Mouse (Mus musculus) lung, embryonic 15.5 days (tissue): ENCODE data around the gene Pls3. TPM values are rescaled to one million over a fixed set of nuclear protein-coding genes. Genes with fewer than 3 reads are reported as not detected.

Experiments
- ATAC-seq: fragments of 200-750 bp; cut with Nextera tagmentation; 2 replicates; pipeline ENCODE4 v1.8.0; 2017; ENCODE audit warnings: moderate number of reproducible peaks, borderline replicate concordance; ENCODE audit not compliant: low FRiP score, low TSS enrichment; ENCODE audit errors: extremely low read depth
- H3K27ac ChIP-seq: fragments of 300-500 bp; sonication (generic); 2 replicates; pipeline ENCODE4 v1.5.1; 2015; ENCODE audit warnings: moderate library complexity, mild to moderate bottlenecking, inconsistent platforms
- H3K27me3 ChIP-seq: fragments of 300-500 bp; sonication (generic); 2 replicates; pipeline ENCODE4 v1.6.1; 2015; ENCODE audit warnings: inconsistent platforms
- H3K36me3 ChIP-seq: fragments of 300-500 bp; sonication (generic); 2 replicates; pipeline ENCODE4 v1.6.1; 2015; ENCODE audit warnings: inconsistent platforms
- H3K4me1 ChIP-seq: fragments of 300-500 bp; sonication (generic); 2 replicates; pipeline ENCODE4 v1.6.1; 2015; ENCODE audit warnings: inconsistent platforms
- H3K4me2 ChIP-seq: fragments of 300-500 bp; sonication (generic); 2 replicates; pipeline ENCODE4 v1.6.1; 2015; ENCODE audit warnings: inconsistent platforms, mild to moderate bottlenecking, moderate library complexity
- H3K4me3 ChIP-seq: fragments of 300-500 bp; sonication (generic); 2 replicates; pipeline ENCODE4 v1.5.1; 2015; ENCODE audit warnings: mild to moderate bottlenecking, inconsistent platforms
- H3K9ac ChIP-seq: fragments of 300-500 bp; sonication (generic); 2 replicates; pipeline ENCODE4 v1.6.1; 2015; ENCODE audit warnings: inconsistent platforms
- H3K9me3 ChIP-seq: fragments of 300-500 bp; sonication (generic); 2 replicates; pipeline ENCODE4 v1.6.1; 2016; ENCODE audit warnings: inconsistent platforms
- WGBS: fragments of 180-500 bp; shearing (Covaris S2); methylation state at CpG from one replicate; pipeline ENCODE4 v1.1.7; 2015; 5-methylcytosine and 5-hydroxymethylcytosine counted together
- polyA plus RNA-seq: library from polyadenylated mRNA; unstranded; fragments of >200 nt; fragmentation: Nextera tagmentation; extraction: Ambion mirVana; gene quantifications from 2 replicates; pipeline ENCODE4 v1.2.1, GENCODE M21; 2015

Pls3 gene
- polyA plus RNA-seq, 1 experiment from 2014 or later: 170 TPM

GRCm38 (mm10) chrX:75834836-75835235 lies 40.1 kb downstream of the Pls3 start:
- Histone ChIP-seq H3K9ac (no peak overlapping the region), H3K4me2 (no peak overlapping the region), H3K4me3 (no peak overlapping the region), H3K9me3 (no peaks in the 10 kb centered on the region), H3K27ac (no peak overlapping the region; the same call in 1 of the 2 replicates), H3K36me3 (no peaks in the 10 kb centered on the region), H3K4me1 (no peaks in the 10 kb centered on the region), H3K27me3 (no peaks in the 10 kb centered on the region)
- ATAC-seq: no peak
- WGBS: 60% methylated on average over 2 of the region's 2 CpGs

GRCm38 (mm10) chrX:75834286-75834685 lies 40.7 kb downstream of the Pls3 start:
- H3K4me3 ChIP-seq: no peak overlapping the region
- H3K36me3 ChIP-seq: no peaks in the 10 kb centered on the region
- no peaks in the 10 kb centered on the region for H3K4me1 ChIP-seq
- no peak overlapping the region; the same call in 1 of the 2 replicates for H3K27ac ChIP-seq
- no peak overlapping the region for H3K9ac ChIP-seq
- WGBS: 83% methylated on average over 2 of the region's 2 CpGs
- no peak overlapping the region for H3K4me2 ChIP-seq
- ATAC-seq: no peak
- no peaks in the 10 kb centered on the region for H3K9me3 ChIP-seq
- no peaks in the 10 kb centered on the region for H3K27me3 ChIP-seq

GRCm38 (mm10) chrX:75833006-75833641 lies 41.9 kb downstream of the Pls3 start:
- Histone ChIP-seq H3K27ac (no peak overlapping the region), H3K4me2 (no peak overlapping the region), H3K27me3 (no peaks in the 10 kb centered on the region), H3K4me1 (no peaks in the 10 kb centered on the region), H3K36me3 (no peaks in the 10 kb centered on the region), H3K9ac (no peak overlapping the region), H3K9me3 (no peaks in the 10 kb centered on the region), H3K4me3 (no peak overlapping the region)
- no peak for ATAC-seq
- WGBS: 74% methylated on average over 11 of the region's 11 CpGs

GRCm38 (mm10) chrX:75829867-75830255 lies 45.1 kb downstream of the Pls3 start:
- Histone ChIP-seq H3K9me3 (no peaks in the 10 kb centered on the region), H3K36me3 (0 out of 2 replicates have a peak, but pooled peaks cover under 1% of the 10 kb centered on the region), H3K27me3 (no peaks in the 10 kb centered on the region), H3K9ac (no peak overlapping the region), H3K4me2 (no peak overlapping the region), H3K4me3 (no peak overlapping the region), H3K27ac (no peak overlapping the region), H3K4me1 (no peaks in the 10 kb centered on the region)
- no peak for ATAC-seq
- WGBS: 51% methylated on average over 2 of the region's 2 CpGs

- Histone ChIP-seq H3K4me1 (no peaks in the 10 kb centered on the region), H3K4me2 (no peak overlapping the region), H3K27ac (0 out of 2 replicates have a peak overlapping the region, but pooled peaks have one; percentile 10), H3K9me3 (no peaks in the 10 kb centered on the region), H3K36me3 (0 out of 2 replicates have a peak, but pooled peaks cover 3% of the 10 kb centered on the region), H3K27me3 (no peaks in the 10 kb centered on the region), H3K4me3 (no peak overlapping the region), H3K9ac (no peak overlapping the region)
- 0 out of 2 replicates have a peak, but pooled peaks have one; percentile 14 for ATAC-seq
- WGBS: 51% methylated on average over 7 of the region's 7 CpGs
Observed at GRCm38 (mm10) chrX:75829240-75829866, 45.6 kb downstream of the Pls3 start.

- 48% methylated on average over 1 of the region's 1 CpGs for WGBS
- Histone ChIP-seq H3K9me3 (no peaks in the 10 kb centered on the region), H3K4me2 (no peak overlapping the region), H3K4me1 (no peaks in the 10 kb centered on the region), H3K4me3 (no peak overlapping the region), H3K27me3 (no peaks in the 10 kb centered on the region), H3K36me3 (no peaks in the 10 kb centered on the region), H3K9ac (no peak overlapping the region), H3K27ac (peak overlapping the region; percentile 37; the same call in 1 of the 2 replicates)
- ATAC-seq: no peak
Observed at GRCm38 (mm10) chrX:75818647-75819271, 56.2 kb downstream of the Pls3 start.

GRCm38 (mm10) chrX:75814958-75815357 lies 60.0 kb downstream of the Pls3 start:
- no peak overlapping the region for H3K4me2 ChIP-seq
- no peak overlapping the region for H3K4me3 ChIP-seq
- ATAC-seq: no peak
- no peak overlapping the region for H3K9ac ChIP-seq
- no peaks in the 10 kb centered on the region for H3K36me3 ChIP-seq
- H3K4me1 ChIP-seq: no peaks in the 10 kb centered on the region
- H3K27ac ChIP-seq: no peak overlapping the region
- no peaks in the 10 kb centered on the region for H3K27me3 ChIP-seq
- WGBS: 88% methylated on average over 2 of the region's 2 CpGs
- no peaks in the 10 kb centered on the region for H3K9me3 ChIP-seq

GRCm38 (mm10) chrX:75814123-75814522 lies 60.9 kb downstream of the Pls3 start:
- no peak for ATAC-seq
- Histone ChIP-seq H3K9ac (no peak overlapping the region), H3K4me3 (no peak overlapping the region), H3K4me2 (no peak overlapping the region), H3K9me3 (no peaks in the 10 kb centered on the region), H3K27me3 (no peaks in the 10 kb centered on the region), H3K27ac (no peak overlapping the region), H3K36me3 (no peaks in the 10 kb centered on the region), H3K4me1 (no peaks in the 10 kb centered on the region)
- WGBS: 85% methylated on average over 4 of the region's 4 CpGs

- Histone ChIP-seq H3K9ac (no peak overlapping the region), H3K4me2 (no peak overlapping the region), H3K4me1 (no peaks in the 10 kb centered on the region), H3K27ac (no peak overlapping the region), H3K4me3 (no peak overlapping the region), H3K27me3 (no peaks in the 10 kb centered on the region), H3K9me3 (no peaks in the 10 kb centered on the region), H3K36me3 (peaks cover 22% of the 10 kb centered on the region)
- WGBS: 21% methylated on average over 4 of the region's 4 CpGs
- ATAC-seq: no peak
Observed at GRCm38 (mm10) chrX:75796583-75796982, 78.4 kb downstream of the Pls3 start.

- Histone ChIP-seq H3K27me3 (no peaks in the 10 kb centered on the region), H3K36me3 (no peaks in the 10 kb centered on the region), H3K4me2 (no peak overlapping the region), H3K4me3 (no peak overlapping the region), H3K9ac (no peak overlapping the region), H3K9me3 (no peaks in the 10 kb centered on the region), H3K4me1 (no peaks in the 10 kb centered on the region), H3K27ac (no peak overlapping the region)
- 68% methylated on average over 4 of the region's 4 CpGs for WGBS
- no peak for ATAC-seq
Observed at GRCm38 (mm10) chrX:75779796-75780195, 95.2 kb downstream of the Pls3 start.

- WGBS: 91% methylated on average over 2 of the region's 2 CpGs
Observed at GRCm38 (mm10) chrX:75777461-75777860, 97.5 kb downstream of the Pls3 start.

GRCm38 (mm10) chrX:75764794-75765328 lies 110.1 kb downstream of the Pls3 start:
- H3K9me3 ChIP-seq: no peaks in the 10 kb centered on the region
- ATAC-seq: peak; percentile 36; the same call in 1 of the 2 replicates

More at GRCm38 (mm10) chrX:75777461-75777860, 97.5 kb downstream of the Pls3 start:
- Histone ChIP-seq H3K36me3 (no peaks in the 10 kb centered on the region), H3K4me2 (no peak overlapping the region), H3K9me3 (no peaks in the 10 kb centered on the region), H3K27ac (no peak overlapping the region), H3K4me3 (no peak overlapping the region), H3K27me3 (no peaks in the 10 kb centered on the region), H3K9ac (no peak overlapping the region), H3K4me1 (no peaks in the 10 kb centered on the region)
- ATAC-seq: no peak

More at GRCm38 (mm10) chrX:75764794-75765328, 110.1 kb downstream of the Pls3 start:
- Histone ChIP-seq H3K27ac (peak overlapping the region; percentile 92; the same call in 1 of the 2 replicates), H3K4me1 (no peaks in the 10 kb centered on the region), H3K4me3 (peak overlapping the region; percentile 54), H3K4me2 (peak overlapping the region; percentile 56), H3K36me3 (no peaks in the 10 kb centered on the region), H3K27me3 (no peaks in the 10 kb centered on the region), H3K9ac (peak overlapping the region; percentile 22; the same call in 1 of the 2 replicates)
- WGBS: 26% methylated on average over 7 of the region's 7 CpGs
